Mouse (Mus musculus) embryonic fibroblast, embryonic 13.5 days (primary cell): Measurements from ENCODE around the gene Afap1l2.

Source experiments
- CTCF ChIP-seq: IDR thresholded peaks from 2 replicates; pipeline ENCODE4 v1.5.1; 2011; ENCODE audit warnings: mild to moderate bottlenecking, control low read depth, low read length, moderate library complexity, borderline replicate concordance; ENCODE audit not compliant: insufficient read depth
- POLR2A ChIP-seq: IDR thresholded peaks from 2 replicates; pipeline ENCODE4 v1.6.1; 2011; ENCODE audit warnings: low read depth, mild to moderate bottlenecking, control low read depth, low read length, moderate library complexity

DNA sequence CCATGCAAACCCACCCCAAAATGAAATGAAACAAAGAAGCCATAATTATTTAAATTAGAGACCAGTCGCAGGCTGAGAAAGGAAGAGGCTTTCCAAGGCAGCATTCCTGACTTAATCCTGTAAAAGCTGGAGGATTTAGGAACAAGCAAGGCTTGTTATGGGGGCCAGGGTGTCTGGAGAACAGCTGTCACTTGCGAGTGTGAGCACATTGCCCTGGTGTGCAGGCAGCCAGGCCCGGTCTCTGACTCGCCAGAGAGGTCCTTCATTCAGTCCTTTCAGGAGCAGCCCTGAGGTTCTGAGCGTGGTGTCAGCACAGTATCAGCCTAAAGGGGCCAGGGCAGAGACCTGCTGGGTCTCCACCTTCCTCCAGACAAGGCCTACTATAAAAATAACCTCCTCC, 119.4 kb downstream of the Afap1l2 start:
- TF ChIP-seq POLR2A: no peak
- no peak for TF ChIP-seq CTCF
